Mouse (Mus musculus) naive thymus-derived CD4-positive, alpha-beta T cell, adult 2 months (primary cell): Measurements from ENCODE around the gene Accs.
A peak's percentile ranks its signal among the peaks of the same experiment; 100 is the strongest.

ENCODE experiments used
- DNase-seq: peaks from one replicate; pipeline ENCODE4 v3.0.0-alpha.2; 2011; ENCODE audit warnings: low read depth

The Accs gene

DNA sequence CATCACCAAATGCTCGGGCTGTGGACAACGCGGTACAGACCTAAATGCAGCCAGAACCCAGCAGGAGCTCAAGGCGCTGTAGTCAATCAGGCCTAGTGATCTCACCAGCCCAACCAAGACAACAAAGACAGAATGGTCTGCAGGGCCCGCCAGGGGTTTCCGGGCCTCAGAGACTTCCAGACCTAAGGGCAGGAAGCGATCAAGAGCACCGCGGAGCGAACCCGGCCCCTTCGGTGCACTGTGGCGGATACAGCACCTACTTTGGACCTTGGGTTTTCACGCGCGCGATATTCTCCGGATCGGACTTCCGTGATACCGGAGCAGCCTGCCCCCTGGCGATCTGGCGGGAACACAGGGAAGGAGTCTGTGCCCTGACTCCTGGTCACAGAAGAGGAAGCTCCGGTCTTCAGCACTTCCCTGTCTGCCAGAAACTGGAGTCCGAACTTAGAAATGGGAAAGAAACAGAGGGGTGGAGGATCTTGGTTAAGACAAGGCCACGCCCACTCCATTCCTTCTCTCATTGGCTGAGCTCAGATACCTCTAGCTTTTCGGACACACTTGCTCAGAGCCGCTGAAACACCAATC, at the start of gene Accs:
TSS of gene Accs (minus strand) at position 439 of the 585 bp plus-strand sequence.
- peak; percentile 76 for DNase-seq

DNA sequence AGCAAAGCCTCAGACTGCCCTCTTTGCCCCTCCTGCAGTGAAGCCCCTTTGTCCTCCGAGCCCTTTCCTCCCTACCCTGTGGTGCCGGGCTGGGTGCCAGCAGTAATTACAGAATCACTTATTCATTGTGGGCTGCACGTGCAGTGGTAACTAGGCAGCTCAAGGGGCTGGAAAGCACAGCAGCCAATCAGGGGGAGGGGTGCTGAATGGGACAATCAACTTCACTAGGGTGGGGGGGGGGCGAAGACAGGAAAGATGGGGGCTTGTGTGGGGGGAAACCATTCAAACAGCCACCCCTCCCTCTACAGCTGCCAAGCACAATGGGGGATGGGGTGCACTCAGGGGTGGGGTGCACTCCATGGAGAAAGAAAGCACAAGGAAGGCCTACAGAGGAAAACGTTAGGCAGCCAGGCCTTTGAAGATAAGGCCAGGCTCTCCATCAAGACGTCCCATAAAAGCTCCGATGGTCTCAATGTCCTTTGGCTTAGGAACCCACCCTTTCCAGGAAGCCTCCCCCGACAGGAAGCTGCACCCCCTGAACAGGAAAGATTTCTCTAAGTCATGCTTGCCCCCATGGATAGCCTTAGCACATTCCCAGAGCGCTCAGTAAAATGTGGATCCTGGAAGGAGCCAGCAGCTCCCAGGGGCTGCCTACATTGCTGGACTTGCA, 42.0 kb upstream of the Accs start:
- DNase-seq = no peak

DNA sequence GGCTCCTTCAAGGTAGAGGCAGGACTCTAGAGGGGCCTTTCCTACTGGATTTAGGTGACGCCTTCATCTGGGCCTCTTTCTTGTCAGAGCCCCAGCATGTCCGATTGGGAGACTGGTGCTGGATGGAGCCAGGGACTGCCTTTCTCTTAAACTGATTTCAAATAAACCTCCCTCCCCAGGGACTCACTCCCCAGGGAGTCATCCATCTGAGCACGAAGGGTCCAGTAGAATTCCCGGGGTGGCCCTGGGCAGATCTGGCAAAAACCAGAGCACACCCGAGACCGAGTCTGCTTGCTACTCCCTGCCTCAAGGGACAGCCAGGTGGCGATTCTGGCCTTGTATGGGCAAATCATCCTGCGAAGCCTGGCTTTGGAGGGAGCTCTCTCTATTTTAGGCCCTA, 40.4 kb upstream of the Accs start:
- no peak for DNase-seq

GRCm38 (mm10) chr2:93889071-93889470, 39.3 kb upstream of the Accs start:
- no peak for DNase-seq

DNA sequence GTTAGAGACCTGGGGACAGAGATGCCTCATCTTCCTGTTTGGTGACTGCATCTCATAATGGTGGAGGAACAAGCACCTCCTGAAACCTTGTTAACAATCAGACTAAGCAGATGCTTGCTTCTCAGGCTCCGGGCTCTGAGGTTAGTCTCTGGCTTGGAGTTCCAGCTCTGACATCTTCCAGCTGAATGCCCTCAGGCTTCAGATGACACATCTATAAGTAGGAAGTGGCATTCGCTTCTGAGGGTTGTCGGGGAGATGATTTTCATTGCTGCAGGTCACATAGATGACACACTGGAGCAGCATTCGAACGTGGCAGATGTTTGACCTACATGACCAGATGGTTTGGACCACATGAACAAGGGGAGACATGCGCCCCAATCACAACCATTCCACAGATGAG, 38.6 kb upstream of the Accs start:
- no peak for DNase-seq

GRCm38 (mm10) chr2:93887273-93887672, 37.5 kb upstream of the Accs start:
- DNase-seq = no peak

DNA sequence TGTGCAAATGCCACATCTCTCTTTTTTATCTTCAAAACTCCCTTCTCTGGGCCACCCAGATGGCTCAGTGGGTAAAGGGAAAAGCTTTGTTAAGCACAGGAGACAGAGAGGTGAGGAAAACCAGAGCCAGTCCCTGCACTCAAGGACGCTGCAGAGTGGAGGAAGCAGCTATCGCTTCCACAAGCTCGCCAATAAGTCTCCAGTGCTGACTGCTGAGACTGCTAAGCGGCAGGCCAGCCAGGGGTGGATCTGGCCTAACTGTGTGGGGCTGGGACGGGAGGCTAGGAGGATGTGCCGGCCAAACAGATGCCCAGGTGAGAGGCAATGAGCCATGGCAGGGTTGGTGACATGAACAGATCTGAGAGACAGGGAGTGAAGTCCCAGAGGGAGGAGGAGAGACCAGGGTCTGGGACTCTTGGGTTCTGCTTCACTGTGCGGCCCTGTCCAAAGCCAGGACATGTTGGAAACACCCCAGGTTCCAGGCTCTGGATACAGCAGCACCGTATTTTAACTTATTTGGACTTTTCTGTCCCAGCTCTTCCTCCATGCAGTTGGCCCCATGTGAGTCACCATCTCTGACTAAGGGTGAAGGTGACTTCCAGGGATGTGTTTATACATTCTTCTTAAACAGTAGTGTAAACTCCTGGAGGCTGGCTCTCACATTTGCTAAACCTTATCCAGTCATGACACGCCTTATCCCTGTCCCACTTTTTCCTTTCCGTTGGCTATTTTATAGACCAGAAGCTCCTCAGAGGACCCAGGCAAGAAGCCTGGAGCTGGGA, 36.5 kb upstream of the Accs start:
- DNase-seq = no peak

GRCm38 (mm10) chr2:93883066-93883465, 33.3 kb upstream of the Accs start:
- DNase-seq = no peak

DNA sequence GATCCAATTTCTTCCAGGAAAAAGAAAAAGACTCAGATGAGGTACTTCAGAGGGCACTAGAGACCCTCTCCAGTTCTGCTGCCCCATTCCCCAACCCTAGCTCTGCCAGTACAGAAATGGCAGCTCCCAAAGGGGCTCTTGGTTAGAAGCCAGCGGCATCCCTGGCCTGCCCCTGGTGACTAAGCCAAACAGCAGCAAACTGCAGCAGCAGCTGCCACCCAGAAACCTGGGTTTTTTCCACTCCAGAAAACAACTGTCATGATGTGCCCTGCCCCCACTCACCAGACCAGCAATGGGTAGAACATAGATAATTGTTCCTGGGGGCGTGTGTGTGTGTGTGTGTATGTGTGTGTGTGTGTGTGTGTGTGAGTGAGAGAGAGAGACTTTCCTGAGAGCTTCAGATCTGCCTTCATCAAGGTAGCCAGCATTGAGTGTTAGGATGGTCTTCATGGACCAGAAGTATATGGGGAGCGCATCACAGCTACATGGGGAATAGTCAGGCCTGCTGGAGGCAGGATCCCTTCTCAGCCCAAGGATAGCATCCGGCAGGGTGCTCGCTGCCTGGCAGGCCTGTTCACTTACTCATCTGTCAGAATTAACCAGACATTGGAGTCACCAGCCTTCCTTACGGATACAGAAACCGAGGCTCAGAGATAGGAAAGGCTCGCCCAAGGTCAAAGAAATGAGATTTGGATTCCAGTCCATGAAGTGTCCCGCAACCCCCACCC, 32.1 kb upstream of the Accs start:
- no peak for DNase-seq

- no peak for DNase-seq
Observed at GRCm38 (mm10) chr2:93880981-93881380, 31.2 kb upstream of the Accs start.

DNA sequence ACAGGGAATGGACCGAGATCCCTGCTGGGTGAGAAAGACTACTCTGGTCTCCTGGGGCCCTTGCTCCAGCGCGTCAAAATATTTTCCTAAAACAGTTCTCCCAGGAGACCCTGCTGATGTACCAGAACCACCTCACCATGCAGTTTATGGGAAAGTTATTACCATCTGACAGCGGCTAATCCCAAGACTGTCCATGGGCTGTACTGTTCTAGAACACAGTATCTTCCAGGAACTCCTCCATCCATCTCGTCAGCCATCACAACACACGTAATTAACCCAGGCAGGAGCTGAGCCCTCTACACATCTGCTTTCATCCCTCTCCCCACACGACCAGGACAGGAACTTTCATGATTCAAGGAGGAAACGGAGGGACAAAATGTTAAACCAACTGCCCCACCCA, 30.7 kb upstream of the Accs start:
- DNase-seq = no peak

DNA sequence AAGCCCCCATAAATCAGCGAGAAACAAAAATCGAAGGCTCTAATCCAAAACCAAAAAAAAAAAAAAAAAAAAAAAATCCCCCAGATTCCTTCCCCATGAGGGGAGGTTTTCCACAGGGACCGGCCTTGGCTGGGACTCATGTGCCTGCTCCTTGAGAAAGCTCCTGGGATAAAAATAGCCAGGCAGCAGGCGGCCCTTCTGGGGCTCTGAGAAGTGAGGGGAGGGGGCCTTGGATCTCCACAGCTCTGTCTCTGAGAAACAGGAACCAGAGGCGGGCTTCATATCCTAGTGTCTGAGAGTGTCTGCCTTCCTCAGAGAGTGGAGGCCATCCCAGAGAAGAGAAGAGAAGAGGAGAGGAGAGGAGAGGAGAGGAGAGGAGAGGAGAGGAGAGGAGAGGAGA, 27.3 kb upstream of the Accs start:
- no peak for DNase-seq

- DNase-seq = no peak
Observed at GRCm38 (mm10) chr2:93874606-93875005, 24.9 kb upstream of the Accs start.

DNA sequence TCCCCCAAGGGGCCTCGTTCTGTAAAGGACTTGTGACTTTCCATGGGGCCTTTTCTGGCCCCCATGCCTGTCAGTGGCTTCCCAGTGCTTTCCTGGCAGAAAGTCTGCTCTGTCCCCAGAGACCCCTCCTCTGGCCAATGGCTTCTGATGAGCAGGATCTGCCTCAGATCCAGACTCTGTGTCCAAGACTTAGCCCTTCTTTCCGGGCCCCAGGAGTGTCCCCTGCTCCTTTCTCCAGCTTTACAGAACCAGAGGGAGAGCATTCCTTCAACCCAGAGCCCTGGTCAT, 24.4 kb upstream of the Accs start:
- no peak for DNase-seq

GRCm38 (mm10) chr2:93873449-93874226, 23.9 kb upstream of the Accs start:
- DNase-seq = no peak

- no peak for DNase-seq
Observed at GRCm38 (mm10) chr2:93872257-93872656, 22.5 kb upstream of the Accs start.

DNA sequence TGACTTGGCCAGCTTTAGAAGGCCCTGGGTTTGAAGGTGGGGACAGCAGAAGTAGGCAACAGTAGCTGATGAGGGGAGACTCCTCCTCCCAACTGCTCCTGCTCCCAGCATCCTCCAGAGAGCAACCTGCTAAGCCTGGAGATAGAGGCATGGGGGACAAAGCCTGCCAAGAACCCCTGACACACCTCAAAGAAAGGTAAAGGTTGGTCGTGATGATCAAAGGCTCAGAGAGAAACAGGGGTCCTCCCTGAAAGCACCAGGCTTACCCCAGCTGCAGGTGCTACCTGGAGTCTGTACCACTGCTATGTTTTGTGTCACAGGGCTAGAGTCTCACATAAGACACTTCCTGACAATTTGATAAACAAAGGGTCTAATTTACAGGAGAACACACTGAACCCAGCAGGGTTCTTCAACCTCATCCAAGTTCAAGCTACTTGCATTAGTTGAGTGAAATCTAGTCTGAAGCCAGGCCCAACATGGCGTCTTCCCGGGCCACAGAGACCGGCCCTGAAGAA, 21.7 kb upstream of the Accs start:
- DNase-seq = no peak

- DNase-seq = peak; percentile 50
Observed at GRCm38 (mm10) chr2:93870842-93871241, 21.1 kb upstream of the Accs start.

DNA sequence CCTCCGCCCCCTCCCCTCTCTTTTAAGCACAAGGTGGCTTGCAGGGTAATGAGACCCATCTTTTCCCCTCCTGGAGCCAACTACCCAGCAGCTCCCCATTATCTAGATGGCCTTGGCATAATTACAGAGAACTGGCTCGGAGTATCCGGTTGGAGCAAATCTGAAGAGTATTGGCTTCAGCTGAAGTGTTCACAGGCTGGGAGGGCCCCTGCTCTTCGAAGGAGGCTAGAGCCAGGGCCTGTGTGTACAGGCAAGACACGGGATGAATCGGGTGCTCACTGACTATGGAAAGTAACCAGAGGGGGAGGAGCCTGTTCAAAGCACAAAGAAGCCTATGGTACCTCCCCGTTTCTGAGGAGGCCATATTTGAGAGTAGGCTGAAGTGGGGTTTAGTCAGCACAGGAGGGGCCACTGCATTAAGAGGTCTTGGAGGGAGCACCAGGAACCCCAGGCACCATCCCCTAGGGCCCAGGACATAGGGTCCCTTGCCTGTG, 19.4 kb upstream of the Accs start, which contains the start of gene Accsl:
TSS of gene Accsl (minus strand) at position 51 of the 494 bp plus-strand sequence.
- no peak for DNase-seq

DNA sequence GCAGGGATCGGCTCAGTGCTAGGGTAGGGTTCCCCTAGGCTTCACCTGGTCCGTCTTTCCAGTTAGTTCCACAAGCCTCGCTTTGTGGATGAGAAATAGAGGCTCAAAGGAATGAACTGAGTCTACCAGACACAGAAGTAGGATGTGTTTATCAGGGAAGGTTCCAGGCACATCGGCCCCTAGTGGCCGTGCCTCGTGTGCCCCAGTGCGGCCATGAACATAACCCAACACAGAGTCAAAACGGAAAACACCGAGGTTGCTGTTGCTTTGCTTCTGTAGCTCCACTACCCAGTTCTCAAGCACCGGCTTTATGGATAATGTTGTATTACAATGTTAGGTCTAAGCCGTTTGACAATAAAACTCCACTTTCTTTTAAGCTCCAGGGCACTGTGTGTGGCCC, 18.8 kb upstream of the Accs start:
- DNase-seq = no peak

DNA sequence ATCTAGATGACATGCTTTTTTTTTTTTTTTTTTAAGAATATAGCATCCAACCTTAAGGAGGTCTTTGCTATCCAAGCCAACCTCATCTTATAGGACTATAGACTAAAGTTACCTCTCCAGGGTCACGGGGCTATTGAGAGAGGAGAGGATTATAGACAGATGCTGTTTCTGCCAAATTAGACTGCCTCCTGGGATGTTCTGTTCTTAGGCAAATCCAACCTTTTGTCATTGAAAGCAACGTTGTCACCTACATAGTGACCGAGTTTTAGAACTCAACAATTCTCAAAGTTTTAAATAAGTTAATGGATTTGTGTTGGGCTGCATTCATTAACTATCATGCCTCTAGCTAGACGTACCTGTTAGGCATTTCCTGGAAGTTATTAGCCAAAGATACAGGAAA, 13.5 kb upstream of the Accs start:
- DNase-seq = no peak

DNA sequence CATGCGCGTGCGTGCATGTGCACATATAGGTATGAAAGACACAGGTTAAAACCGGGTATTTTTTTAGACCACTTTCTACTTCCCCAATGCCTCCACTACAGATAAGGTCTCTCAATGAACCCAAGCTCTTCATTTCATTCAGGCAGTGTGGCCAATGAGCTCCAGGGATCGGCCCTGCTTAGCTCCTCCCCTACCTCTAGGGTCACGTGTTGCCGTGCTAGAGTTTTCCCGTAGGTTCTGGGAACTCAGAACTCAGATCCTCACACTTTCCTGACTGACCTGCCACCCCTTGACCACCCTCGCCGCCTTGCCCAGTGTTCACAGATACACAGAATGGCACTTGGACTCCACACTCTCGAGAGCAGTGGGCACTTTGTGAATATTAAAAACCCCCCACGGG, 9.1 kb upstream of the Accs start:
- DNase-seq = no peak
